Mouse (Mus musculus) cerebellum, adult 9-10 months (tissue): ENCODE data around the gene AW146154.
A peak's percentile ranks its signal among the peaks of the same experiment; 100 is the strongest.
"Not testable (repeated sequence)": the region's sequence is repeated elsewhere in the genome, so short reads cannot be mapped to it uniquely, and the experiment has no call there.

Experiments
- DNase-seq: peaks from one replicate; pipeline ENCODE4 v3.0.0; 2022

Gene AW146154

DNA sequence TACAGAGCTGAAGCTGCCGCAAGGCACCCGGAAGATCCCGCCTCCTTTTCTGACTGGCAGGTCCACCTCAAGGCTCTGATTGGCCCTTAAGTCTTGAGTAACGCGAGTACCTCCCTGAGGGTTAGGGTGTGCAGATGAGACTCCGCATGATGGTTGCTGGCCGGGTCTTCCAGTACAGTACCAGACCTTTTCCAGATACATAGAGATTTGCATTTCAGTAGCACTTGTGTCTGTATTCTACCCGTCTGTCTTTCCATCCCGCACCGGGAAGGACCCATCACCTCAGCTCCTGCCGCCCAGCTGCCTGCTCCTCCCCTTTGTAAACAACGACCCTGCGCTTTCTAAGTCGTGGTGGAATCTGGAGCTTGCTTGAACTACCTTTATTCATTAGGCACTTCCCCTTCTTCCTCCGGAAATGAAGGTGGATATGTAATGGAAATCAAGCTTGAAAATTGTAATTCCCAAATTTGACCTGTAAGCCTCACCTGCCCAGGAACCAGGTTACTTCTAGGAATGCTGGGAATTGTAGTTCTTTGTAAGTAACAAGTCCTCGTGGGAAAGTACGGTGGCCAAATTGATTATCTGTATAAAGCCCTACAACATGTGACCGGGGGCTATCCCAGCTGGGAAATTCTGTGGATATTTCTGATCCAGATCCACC lies at the start of gene AW146154, which contains the start of gene Gm20449:
Gene AW146154, minus strand, starts transcription at position 502 of the 661 bp plus-strand sequence.
Gene Gm20449, minus strand, starts transcription at position 29 of the 661 bp plus-strand sequence.
- DNase-seq = peak; percentile 99

DNA sequence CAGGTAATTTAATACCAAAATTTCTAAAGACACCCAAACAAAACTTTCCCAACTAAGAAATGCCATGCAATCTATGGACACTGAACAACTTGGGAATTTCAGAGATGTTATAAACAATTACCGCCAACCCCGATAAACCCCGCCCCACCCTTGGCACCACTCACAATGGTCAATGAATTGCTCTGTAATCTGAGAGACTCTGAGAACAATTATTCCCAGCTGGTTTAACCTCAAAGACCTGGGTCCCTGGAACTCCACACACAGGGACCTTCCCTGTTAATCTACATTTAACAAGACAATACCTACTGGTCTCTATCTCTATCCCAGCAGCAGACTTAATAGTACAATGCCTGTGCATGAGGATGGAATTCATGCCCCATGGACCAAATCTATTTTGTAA lies 13.0 kb upstream of the AW146154 start:
- DNase-seq = no peak

DNA sequence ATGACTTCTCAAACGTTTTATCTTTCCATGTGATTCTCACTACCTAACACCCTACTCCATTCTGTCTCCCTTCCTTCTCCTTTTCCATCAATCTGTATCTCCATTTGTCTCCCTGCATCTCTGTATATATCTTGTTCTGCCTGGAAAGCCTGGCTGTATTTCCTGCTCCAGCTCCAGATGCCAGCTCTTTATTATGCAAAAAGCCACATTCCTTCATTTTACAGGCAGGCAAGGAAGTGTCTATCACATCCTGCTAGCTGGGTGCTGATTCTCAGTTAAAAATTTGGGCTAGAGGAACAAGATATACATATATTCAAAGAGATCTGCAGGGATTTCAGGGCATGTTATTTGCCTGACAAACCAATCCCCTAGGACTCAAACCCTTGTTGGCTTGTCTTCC lies 12.5 kb upstream of the AW146154 start:
- DNase-seq = no peak

DNA sequence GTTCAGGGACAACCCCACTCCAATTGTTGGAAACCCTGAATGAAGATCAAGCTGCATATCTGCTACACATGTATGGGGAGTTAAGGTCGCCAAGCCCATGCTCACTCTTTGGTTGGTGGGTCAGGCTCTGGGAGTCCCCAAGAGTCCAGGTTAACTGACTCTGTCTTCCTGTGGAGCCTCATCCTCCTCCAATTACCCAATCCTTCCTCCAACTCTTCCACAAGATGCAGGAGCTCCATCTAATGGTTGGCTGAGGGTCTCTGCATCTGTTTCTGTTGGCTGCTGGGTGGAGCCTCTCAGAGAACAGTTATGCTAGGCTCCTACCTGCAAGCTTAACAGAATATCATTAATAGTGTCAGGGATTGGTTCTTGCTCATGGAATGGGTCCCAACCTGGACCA lies 2.7 kb upstream of the AW146154 start:
- peak; percentile 44 for DNase-seq

- DNase-seq = peak; percentile 86
These were observed 653 bp upstream of the AW146154 start for GRCm38 (mm10) chr7:41500151-41500934.

- not testable (repeated sequence) for DNase-seq
These were observed 687 bp downstream of the AW146154 start for GRCm38 (mm10) chr7:41499018-41499388.

DNA sequence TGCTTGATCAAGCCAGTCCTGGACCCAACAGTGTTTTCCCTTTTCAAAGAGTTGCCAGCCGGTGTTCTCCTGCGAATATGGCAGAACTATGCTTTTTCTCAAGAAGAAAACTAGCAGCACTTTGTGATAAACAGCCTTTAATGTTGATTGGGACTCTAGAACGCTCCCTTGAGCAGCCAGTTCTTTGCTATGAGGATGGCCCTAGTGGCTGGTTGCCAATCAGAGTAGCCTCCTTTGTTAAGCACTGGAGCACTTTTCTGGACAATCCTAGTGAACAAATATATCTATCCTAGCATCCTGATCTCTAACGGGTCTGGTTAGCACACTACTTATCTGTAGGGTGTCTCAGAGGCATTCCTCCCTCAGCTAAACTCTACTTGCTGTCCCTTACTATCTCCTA lies 1.2 kb downstream of the AW146154 start:
- DNase-seq = peak; percentile 65

GRCm38 (mm10) chr7:41497871-41498270 lies 1.8 kb downstream of the AW146154 start:
- DNase-seq = peak; percentile 59

- DNase-seq = no peak
These were observed 47.8 kb downstream of the AW146154 start for GRCm38 (mm10) chr7:41451864-41452263.

- DNase-seq = not testable (repeated sequence)
These were observed 51.1 kb downstream of the AW146154 start, which contains the start of gene Vmn2r57 for GRCm38 (mm10) chr7:41448596-41448995. TSS of gene Vmn2r57 (minus strand) at chr7:41448696.
